Mouse (Mus musculus) cerebellum, postnatal 36 days (tissue): ENCODE measurements around the gene Olfr1490.
"Not testable (repeated sequence)": the region's sequence is repeated elsewhere in the genome, so short reads cannot be mapped to it uniquely, and the experiment has no call there.

ENCODE experiments used
- DNase-seq, 2 experiments: peaks; one replicate each; pipeline ENCODE4 v3.0.0; 2021 to 2022; ENCODE audit warnings: mixed read lengths in 2 of 2

Gene Olfr1490

DNA sequence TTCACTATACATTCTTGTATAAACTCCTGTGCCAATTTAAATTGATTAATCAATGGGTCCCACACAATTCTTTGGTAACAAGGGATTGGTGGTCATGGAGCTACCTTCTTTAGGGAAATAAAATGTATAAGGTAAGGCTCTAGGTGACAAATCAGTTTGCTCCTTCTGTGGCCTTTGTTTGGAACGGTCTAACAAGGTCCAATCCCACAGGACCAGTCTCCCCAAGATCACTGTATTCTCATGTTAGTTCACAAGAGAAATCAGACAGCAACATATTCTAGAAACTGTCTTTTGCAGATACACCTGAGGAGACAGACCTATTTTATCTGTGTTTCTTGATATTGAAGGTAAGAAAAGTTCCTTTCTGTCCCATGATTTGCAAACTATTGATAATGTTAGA is at the start of gene Olfr1490:
Gene Olfr1490 (plus strand): TSS at position 301 of the 400 bp plus-strand sequence.
- DNase-seq, result no peak

DNA sequence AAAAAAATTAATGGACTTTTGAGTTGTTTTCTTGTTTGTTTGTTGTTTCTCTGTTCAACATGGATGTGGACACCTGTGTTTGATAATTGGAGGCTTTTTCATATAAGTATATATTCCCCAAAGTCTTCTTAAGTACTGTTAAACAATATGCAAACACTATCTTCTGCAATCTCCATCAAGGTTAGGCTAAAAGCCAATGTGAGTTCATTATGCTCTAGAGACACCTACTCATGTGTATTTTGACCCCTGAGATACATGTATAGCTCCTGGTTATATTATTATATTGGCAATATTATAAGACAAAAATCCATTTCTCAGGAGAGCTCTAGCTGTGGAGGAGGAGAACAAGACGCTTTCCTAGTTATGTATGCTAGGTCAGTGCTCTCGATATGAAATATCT is 33.8 kb upstream of the Olfr1490 start, which contains the start of gene Olfr1487:
Gene Olfr1487 (plus strand): TSS at position 301 of the 400 bp plus-strand sequence.
- not testable (repeated sequence) for DNase-seq

DNA sequence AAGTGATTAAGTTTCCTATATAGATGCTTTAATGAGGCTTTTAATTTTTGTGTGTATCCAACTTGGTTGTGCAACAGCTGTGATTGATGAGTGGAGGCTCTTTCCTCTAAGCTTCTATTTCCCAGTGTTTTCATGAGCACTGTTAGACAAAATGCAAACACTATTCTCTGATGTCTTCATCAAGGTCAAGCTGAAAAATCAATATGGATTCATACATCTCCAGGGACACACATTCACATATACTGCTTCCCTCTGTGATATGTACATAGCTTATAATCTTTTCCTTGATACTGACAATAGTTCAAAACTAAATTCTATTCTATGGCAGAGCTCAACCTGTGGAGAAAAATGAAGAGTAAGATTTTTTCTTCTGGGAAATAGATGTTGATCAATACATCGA is 19.6 kb upstream of the Olfr1490 start, which contains the start of gene Olfr1489:
Gene Olfr1489 (plus strand): TSS at position 301 of the 400 bp plus-strand sequence.
- DNase-seq, result no peak

DNA sequence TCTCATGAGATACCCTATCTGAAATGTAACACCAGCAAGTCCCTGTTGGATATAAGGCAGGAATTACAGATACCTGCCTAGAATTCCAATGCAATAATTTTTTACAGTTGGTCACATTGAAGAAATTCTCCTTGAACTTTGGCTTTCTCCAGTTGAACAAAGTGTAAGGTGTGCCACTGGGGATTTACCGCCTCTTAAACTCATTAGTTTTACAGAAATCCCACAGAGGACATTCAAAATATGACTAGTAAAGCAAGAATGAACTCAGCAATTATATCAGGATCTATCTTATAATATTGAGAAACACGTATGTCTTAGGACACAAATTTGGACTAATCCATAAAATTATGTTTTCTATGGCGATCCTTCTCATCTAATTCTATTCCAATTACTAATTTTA is 46.1 kb downstream of the Olfr1490 start, which contains the start of gene Olfr1491:
Gene Olfr1491 (plus strand): TSS at position 301 of the 400 bp plus-strand sequence.
- no peak for DNase-seq
